Mouse (Mus musculus) liver, embryonic 14.5 days (tissue): ENCODE data around the gene Dlec1.

Experiments used
- CTCF ChIP-seq: IDR thresholded peaks from 2 replicates; pipeline ENCODE4 v1.5.1; 2016; ENCODE audit warnings: antibody characterized with exemption, low read depth, control low read depth
- EP300 ChIP-seq: IDR thresholded peaks from 2 replicates; pipeline ENCODE4 v1.6.1; 2016; ENCODE audit warnings: antibody characterized with exemption, low read depth

- TF ChIP-seq CTCF = no peak
- TF ChIP-seq EP300 = no peak
Observed at GRCm38 (mm10) chr9:119086451-119086850, 15.8 kb upstream of the Dlec1 start.
